Mouse (Mus musculus) CH12.LX (cell line): ENCODE measurements around the gene Esam.

Experiments
- CTCF ChIP-seq, 2 experiments: IDR thresholded peaks in 1 of 2; conservative IDR thresholded peaks in 1 of 2; 2 replicates each; pipeline ENCODE4 v1.5.1; 2011 to 2012; ENCODE audit warnings: low read depth in 2 of 2, low read length in 2 of 2, improper control_type of control experiment in 1 of 2, inconsistent platforms in 1 of 2, mild to moderate bottlenecking in 1 of 2, moderate library complexity in 1 of 2
- EP300 ChIP-seq: IDR thresholded peaks from 2 replicates; pipeline ENCODE4 v1.6.1; 2011; ENCODE audit warnings: low read length, improper control_type of control experiment
- MAFK ChIP-seq: IDR thresholded peaks from 2 replicates; pipeline ENCODE4 v1.6.1; 2011; ENCODE audit warnings: low read length, improper control_type of control experiment; ENCODE audit not compliant: insufficient replicate concordance
- POLR2A ChIP-seq: IDR thresholded peaks from 2 replicates; pipeline ENCODE4 v1.6.1; 2011; ENCODE audit warnings: low read depth, mild to moderate bottlenecking, improper control_type of control experiment, low read length
- POLR2AphosphoS2 ChIP-seq: IDR thresholded peaks from 2 replicates; pipeline ENCODE4 v1.6.1; 2011; ENCODE audit warnings: low read depth, low read length, improper control_type of control experiment
- ZNF384 ChIP-seq: IDR thresholded peaks from 2 replicates; pipeline ENCODE4 v1.6.1; 2012; ENCODE audit warnings: low read depth, low read length, improper control_type of control experiment, inconsistent platforms

- TF ChIP-seq EP300 = no peak
- TF ChIP-seq MAFK = no peak
- no peak for TF ChIP-seq POLR2A
- TF ChIP-seq ZNF384 = no peak
- TF ChIP-seq CTCF (conservative IDR thresholded peaks at IDR 0.05 in 1 of 2, IDR thresholded peaks at IDR 0.05 in 1 of 2; ENCODE audit: low read depth in 2 of 2, low read length in 2 of 2) = no peak
- no peak for TF ChIP-seq POLR2AphosphoS2
These were observed 9.9 kb downstream of the Esam start for GRCm38 (mm10) chr9:37537658-37538250.
